27 mouse cellular contexts compared by ENCODE assay signal in genomic region chr2:20747723-20748122, GRCm38 (mm10).
DNase-seq lines count a peak whose midpoint lies in the region; ATAC-seq and TF ChIP-seq lines count a peak whose summit lies in the region.
"Had no signal": no experiment of that assay in that cellular context is flagged by ENCODE, and none has a peak within 500 bp of the region (broad histone marks: within the 10 kb centered on the region; RNA-seq: fewer than 3 reads in every experiment).

No protein-coding gene starts in this region.

- 41% methylated on average over 1 of the region's 1 CpGs for WGBS in forebrain, embryonic 15.5 days
- 38% methylated on average over 1 of the region's 1 CpGs for WGBS in forebrain, embryonic 16.5 days
- 41% methylated on average over 1 of the region's 1 CpGs for WGBS in midbrain, embryonic 16.5 days
- 34% methylated on average over 1 of the region's 1 CpGs for WGBS in midbrain, embryonic 15.5 days

- no peak overlapping the region for H3K4me3 ChIP-seq in forebrain, embryonic 15.5 days
- no peak overlapping the region for H3K4me3 ChIP-seq in forebrain, embryonic 16.5 days (replicated peaks; ENCODE audit: low read length)
- no peak overlapping the region for H3K4me3 ChIP-seq in midbrain, embryonic 16.5 days (ENCODE audit: low read depth, low read length)
- H3K4me3 ChIP-seq in midbrain, embryonic 15.5 days, result no peak overlapping the region
- H3K4me3 ChIP-seq: embryonic facial prominence, embryonic 12.5 days; embryonic facial prominence, embryonic 15.5 days; forebrain, embryonic 12.5 days; gastrocnemius, adult 2 months; hindbrain, embryonic 12.5 days had no signal

- no peaks in the 10 kb centered on the region for H3K27me3 ChIP-seq in forebrain, embryonic 15.5 days
- no peaks in the 10 kb centered on the region for H3K27me3 ChIP-seq in forebrain, embryonic 16.5 days (replicated peaks; ENCODE audit: control insufficient read depth, insufficient read depth, low read length)
- no peaks in the 10 kb centered on the region for H3K27me3 ChIP-seq in midbrain, embryonic 16.5 days (ENCODE audit: control insufficient read depth, insufficient read depth, low read depth, low read length)
- no peaks in the 10 kb centered on the region for H3K27me3 ChIP-seq in midbrain, embryonic 15.5 days (replicated peaks)
- H3K27me3 ChIP-seq: CH12.LX; embryonic facial prominence, embryonic 12.5 days; embryonic facial prominence, embryonic 15.5 days; forebrain, embryonic 12.5 days; hindbrain, embryonic 12.5 days had no signal

- H3K9ac ChIP-seq in forebrain, embryonic 15.5 days (replicated peaks), result no peak overlapping the region
- no peak overlapping the region for H3K9ac ChIP-seq in forebrain, embryonic 16.5 days (replicated peaks; ENCODE audit: low read depth, low read length)
- no peak overlapping the region for H3K9ac ChIP-seq in midbrain, embryonic 16.5 days (ENCODE audit: low read depth, low read length)
- H3K9ac ChIP-seq in midbrain, embryonic 15.5 days, result no peak overlapping the region
- H3K9ac ChIP-seq: embryonic facial prominence, embryonic 12.5 days; embryonic facial prominence, embryonic 15.5 days; forebrain, embryonic 12.5 days; hindbrain, embryonic 12.5 days had no signal

- H3K4me2 ChIP-seq in forebrain, embryonic 15.5 days (replicated peaks), result no peak overlapping the region
- H3K4me2 ChIP-seq in forebrain, embryonic 16.5 days (ENCODE audit: low read length), result no peak overlapping the region
- H3K4me2 ChIP-seq in midbrain, embryonic 16.5 days (ENCODE audit: low read length), result no peak overlapping the region
- H3K4me2 ChIP-seq in midbrain, embryonic 15.5 days, result no peak overlapping the region
- H3K4me2 ChIP-seq: embryonic facial prominence, embryonic 12.5 days; embryonic facial prominence, embryonic 15.5 days; forebrain, embryonic 12.5 days; heart, embryonic 11.5 days; hindbrain, embryonic 12.5 days had no signal

- intact Hi-C loops in left cerebral cortex, postnatal 14 days (cut with DNase I), result no loop called here

- TF ChIP-seq CTCF in brain, embryonic 14.5 days (IDR thresholded peaks at IDR 0.05; ENCODE audit: borderline replicate concordance, extremely low read depth, insufficient read depth, insufficient read length), result no peak

- ATAC-seq in forebrain, embryonic 15.5 days (replicated peaks), result 0 out of 2 replicates have a peak, but pooled peaks have one; percentile 43
- ATAC-seq in forebrain, embryonic 16.5 days, result no peak
- 0 out of 2 replicates have a peak, but pooled peaks have one; percentile 42 for ATAC-seq in midbrain, embryonic 16.5 days
- ATAC-seq in midbrain, embryonic 15.5 days (replicated peaks), result no peak
- ATAC-seq: hindbrain, postnatal 0 days; inflammation-experienced regulatory T-cells, adult 6 months; intestine, embryonic 16.5 days had no signal

- H3K27ac ChIP-seq in forebrain, embryonic 15.5 days (replicated peaks), result no peak overlapping the region
- no peak overlapping the region for H3K27ac ChIP-seq in forebrain, embryonic 16.5 days (ENCODE audit: low read length)
- no peak overlapping the region for H3K27ac ChIP-seq in midbrain, embryonic 16.5 days (ENCODE audit: low read length)
- H3K27ac ChIP-seq in midbrain, embryonic 15.5 days, result no peak overlapping the region
- H3K27ac ChIP-seq: embryonic facial prominence, embryonic 12.5 days; embryonic facial prominence, embryonic 15.5 days; forebrain, embryonic 12.5 days; gastrocnemius, adult 2 months; hindbrain, embryonic 12.5 days; hindbrain, postnatal 0 days had no signal

- DNase-seq in left cerebral cortex, postnatal 14 days (ENCODE audit: low spot score in 2 of 2), result peak; percentile 11 to 25
- DNase-seq in left cerebral cortex, adult 9 months (ENCODE audit: low spot score in 2 of 2), result no peak
- peak; percentile 24 for DNase-seq in brain, embryonic 14.5 days (ENCODE audit: low read depth)
- no peak for DNase-seq in Muller cell, postnatal 12 days (ENCODE audit: inconsistent ontology term)
- DNase-seq: adrenal gland, adult 2 months; adrenal gland, postnatal 14 days; B cell, adult 2 months; cerebellum, adult 18-20 months; cerebellum, adult 9-10 months; cerebellum, postnatal 14 days; gastrocnemius, adult 2 months; gastrocnemius, postnatal 14 days; heart, adult 11 months had no signal

- no peaks in the 10 kb centered on the region for H3K9me3 ChIP-seq in forebrain, embryonic 15.5 days
- no peaks in the 10 kb centered on the region for H3K9me3 ChIP-seq in forebrain, embryonic 16.5 days (ENCODE audit: control insufficient read depth, low read length)
- no peaks in the 10 kb centered on the region for H3K9me3 ChIP-seq in midbrain, embryonic 16.5 days (replicated peaks; ENCODE audit: control insufficient read depth, low read length, poor library complexity, severe bottlenecking)
- no peaks in the 10 kb centered on the region for H3K9me3 ChIP-seq in midbrain, embryonic 15.5 days
- H3K9me3 ChIP-seq: embryonic facial prominence, embryonic 12.5 days; embryonic facial prominence, embryonic 15.5 days; forebrain, embryonic 12.5 days; G1E; hindbrain, embryonic 12.5 days had no signal

- no peaks in the 10 kb centered on the region for H3K36me3 ChIP-seq in forebrain, embryonic 15.5 days
- no peaks in the 10 kb centered on the region for H3K36me3 ChIP-seq in forebrain, embryonic 16.5 days (ENCODE audit: control insufficient read depth, insufficient read depth)
- no peaks in the 10 kb centered on the region for H3K36me3 ChIP-seq in midbrain, embryonic 16.5 days (ENCODE audit: control insufficient read depth, insufficient read depth, low read length)
- H3K36me3 ChIP-seq in midbrain, embryonic 15.5 days (replicated peaks), result no peaks in the 10 kb centered on the region
- H3K36me3 ChIP-seq: forebrain, embryonic 12.5 days; G1E; hindbrain, embryonic 12.5 days had no signal

- peaks cover 2% of the 10 kb centered on the region; the same call in 1 of the 2 replicates for H3K4me1 ChIP-seq in forebrain, embryonic 15.5 days
- H3K4me1 ChIP-seq in forebrain, embryonic 16.5 days (replicated peaks; ENCODE audit: control insufficient read depth, insufficient read depth, low read length), result no peaks in the 10 kb centered on the region; the same call in 1 of the 2 replicates
- H3K4me1 ChIP-seq in midbrain, embryonic 16.5 days (ENCODE audit: control insufficient read depth, insufficient read depth, low read length), result no peaks in the 10 kb centered on the region
- H3K4me1 ChIP-seq in midbrain, embryonic 15.5 days, result peaks cover 3% of the 10 kb centered on the region; the same call in 1 of the 2 replicates
- H3K4me1 ChIP-seq: embryonic facial prominence, embryonic 12.5 days; embryonic facial prominence, embryonic 15.5 days; hindbrain, embryonic 12.5 days had no signal

- no peak for TF ChIP-seq POLR2A in brain, embryonic 14.5 days (IDR thresholded peaks at IDR 0.05; ENCODE audit: borderline replicate concordance, extremely low read depth, insufficient read depth, insufficient read length, poor library complexity, severe bottlenecking)

Comparison
In these comparisons a context has a peak if more than half of its experiments do, and no peak if none do; other contexts are left out.
1. ATAC-seq: peak in forebrain, embryonic 15.5 days (single experiment) and midbrain, embryonic 16.5 days (single experiment); none in forebrain, embryonic 16.5 days (single experiment) and midbrain, embryonic 15.5 days (single experiment).
2. DNase-seq: peak in left cerebral cortex, postnatal 14 days (2 of 2) and brain, embryonic 14.5 days (single experiment); none in left cerebral cortex, adult 9 months (0 of 2) and Muller cell, postnatal 12 days (single experiment).